Mouse (Mus musculus): Measurements from ENCODE around the gene Prr13.

GRCm38 (mm10) chr15:102455993-102456392, 2.8 kb upstream of the Prr13 start:
- TF ChIP-seq MAFK (IDR thresholded peaks at IDR 0.05; ENCODE audit: insufficient read depth, low read depth, low read length): no peak
- no peak for TF ChIP-seq ZC3H11A (IDR thresholded peaks at IDR 0.05; ENCODE audit: borderline replicate concordance, low read depth, low read length)
- no peak for TF ChIP-seq CHD2 (IDR thresholded peaks at IDR 0.05; ENCODE audit: low read depth, low read length)
- TF ChIP-seq ZNF384 (IDR thresholded peaks at IDR 0.05; ENCODE audit: low read depth, low read length): no peak
- TF ChIP-seq HCFC1 (IDR thresholded peaks at IDR 0.05; ENCODE audit: borderline replicate concordance, insufficient read depth, low read length): no peak
